Mouse (Mus musculus): Measurements from ENCODE around the gene Upk3b. TPM values are rescaled to one million over a fixed set of nuclear protein-coding genes. Genes with fewer than 3 reads are reported as not detected.

Gene Upk3b
- not detected for total RNA-seq (2023)

DNA sequence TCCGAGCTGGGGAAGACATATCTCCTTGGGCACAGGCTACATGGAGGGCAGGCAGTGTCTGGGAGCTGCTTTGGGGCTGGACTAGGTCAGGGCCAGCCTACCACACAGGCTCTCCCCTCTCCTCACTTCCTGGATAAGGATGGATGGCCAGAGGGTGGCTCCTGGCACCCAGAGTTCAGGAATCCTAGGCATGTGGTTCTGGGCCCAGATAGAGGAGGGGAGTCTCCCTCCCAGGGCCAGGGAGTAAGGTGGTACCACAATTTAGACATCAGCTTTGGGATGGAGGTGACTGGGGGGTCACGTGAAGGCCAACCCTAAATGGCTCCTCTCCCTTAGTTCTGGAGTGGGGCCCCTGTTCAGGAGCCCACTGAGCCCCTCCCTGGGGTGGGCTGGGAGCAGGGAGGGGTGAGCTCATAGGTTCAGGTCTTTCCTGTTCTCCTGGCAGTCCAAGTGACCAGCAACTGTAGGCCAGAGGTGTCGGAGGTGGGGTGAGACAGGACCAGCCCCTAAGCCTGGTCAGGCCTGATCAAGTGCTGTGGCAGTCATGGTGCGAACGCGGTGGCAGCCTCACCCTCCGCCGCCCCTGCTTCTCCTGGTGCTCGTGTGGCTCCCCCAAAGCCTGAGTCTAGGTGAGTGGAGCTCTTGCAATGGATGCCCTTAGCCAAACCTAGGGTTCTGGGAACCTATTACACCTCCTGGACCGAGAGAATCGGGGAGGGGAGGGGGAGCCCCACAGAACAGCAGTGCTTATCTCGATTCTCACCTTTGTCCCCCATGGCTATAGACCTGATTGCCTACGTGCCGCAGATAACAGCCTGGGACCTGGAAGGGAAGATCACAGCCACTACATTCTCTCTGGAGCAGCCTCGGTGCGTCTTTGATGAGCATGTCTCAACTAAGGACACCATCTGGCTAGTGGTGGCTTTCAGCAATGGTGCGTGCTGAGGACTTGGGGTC, at the start of gene Upk3b:
Gene Upk3b (plus strand): TSS at position 239 of the 957 bp plus-strand sequence.

DNA sequence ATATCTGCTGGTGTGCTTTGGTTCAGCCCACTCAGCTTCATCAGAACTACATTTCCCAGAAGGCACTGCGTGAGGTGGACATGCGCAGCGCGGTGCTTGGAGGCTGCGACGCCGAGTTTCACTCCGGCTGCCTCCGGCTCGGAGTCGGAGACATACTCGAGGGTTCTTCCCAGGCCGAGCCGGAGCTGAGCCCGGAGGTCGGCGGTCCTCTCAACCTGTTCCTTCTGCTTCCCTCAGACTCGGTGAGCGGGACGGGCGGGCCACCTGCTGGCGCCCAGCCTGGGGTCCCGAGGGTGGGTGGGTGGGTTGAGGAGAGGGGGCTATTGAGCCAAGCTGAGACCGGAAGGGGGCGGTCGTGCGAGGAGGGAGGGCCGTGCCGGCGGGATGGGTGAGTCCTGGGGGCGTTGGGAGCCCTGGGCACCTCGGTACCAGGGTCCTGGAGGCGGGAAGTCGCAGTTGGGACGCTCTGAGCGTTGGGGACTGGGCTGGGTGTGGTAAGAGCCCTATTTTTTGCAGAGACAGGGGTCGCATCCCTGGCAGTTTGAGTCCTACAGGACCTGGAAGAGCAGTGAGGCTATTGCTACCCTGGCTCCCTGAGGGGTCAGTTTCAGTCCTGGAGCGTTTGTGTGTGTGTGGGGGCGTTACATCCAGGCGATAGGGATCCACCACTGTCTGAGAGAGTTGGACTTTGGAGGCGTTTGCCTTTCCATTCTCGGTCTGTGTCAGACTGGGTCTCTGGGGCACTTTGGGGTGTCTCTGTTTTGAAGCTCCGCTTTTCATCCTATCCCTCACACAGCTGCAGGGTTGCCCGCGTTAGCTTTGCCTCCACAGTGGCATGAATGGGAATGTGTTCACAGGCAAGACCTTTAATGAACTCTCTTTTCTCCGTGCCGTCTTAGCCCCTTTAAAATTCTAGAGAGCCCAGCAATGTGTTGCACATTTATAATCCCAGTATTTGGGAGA, 43.3 kb upstream of the Upk3b start, which contains the start of gene Dtx2:
Gene Dtx2 (plus strand): TSS at position 76 of the 963 bp plus-strand sequence.

DNA sequence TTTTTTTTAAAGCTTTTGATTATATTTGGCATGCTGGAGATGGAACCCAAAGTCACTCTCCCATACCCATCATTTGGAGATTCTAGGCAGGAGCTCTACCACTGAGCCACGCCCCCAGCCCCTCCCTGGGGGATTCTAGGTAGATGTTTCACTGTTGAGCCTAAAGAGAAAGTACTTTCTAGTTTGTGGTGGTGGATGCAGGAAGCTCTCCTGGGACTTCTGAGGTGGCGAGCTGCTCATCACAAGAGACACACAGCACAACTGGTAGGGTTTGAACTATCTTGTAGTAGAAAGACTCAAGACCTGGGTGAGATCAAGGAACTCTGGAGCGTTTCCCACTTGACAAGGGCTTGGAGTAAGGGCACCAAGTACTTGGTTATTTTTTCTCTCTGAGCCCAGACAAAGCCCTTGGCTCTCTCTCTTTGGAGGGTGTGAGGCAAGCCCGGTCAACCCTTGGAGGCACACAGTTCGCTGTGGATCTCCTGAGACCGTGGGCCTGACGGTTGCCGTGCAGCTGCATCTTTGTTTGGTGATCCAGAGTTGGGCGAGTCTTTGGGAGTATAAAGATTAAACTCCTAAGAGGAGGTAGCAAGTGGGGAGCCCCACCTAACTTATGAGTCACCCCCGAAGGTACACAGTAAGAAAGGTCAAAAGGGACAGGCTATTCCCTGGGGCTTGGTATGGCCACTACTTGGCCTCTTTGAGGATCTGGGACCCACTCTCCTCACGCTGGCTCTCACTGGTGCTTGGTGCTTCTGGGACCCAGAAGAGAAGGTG, 16.2 kb downstream of the Upk3b start, which contains the start of gene Upk3bl:
Gene Upk3bl (plus strand): TSS at position 192 of the 777 bp plus-strand sequence.

DNA sequence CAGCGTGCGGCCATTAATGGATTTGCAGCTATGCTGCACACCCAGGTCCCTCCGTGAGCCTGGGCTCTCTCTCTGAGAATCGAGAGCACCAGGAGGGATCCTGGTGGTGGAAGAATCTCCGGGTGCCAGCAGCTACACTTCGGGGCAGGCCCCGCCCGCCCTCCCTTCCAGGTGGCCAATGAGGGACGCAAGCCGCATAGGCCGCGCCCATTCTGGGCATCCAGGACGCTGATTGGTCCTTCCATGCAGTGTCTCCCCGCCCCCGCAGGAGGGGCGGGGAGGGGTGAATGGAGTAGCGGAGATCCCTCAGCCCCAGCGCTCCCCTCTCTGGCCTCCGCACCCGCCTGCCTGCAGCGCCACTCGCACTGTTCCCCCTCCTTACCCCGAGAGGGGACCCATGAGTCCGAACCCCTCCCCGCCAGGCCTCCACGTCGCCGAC, 45.4 kb downstream of the Upk3b start, which contains the start of gene Rasa4:
Gene Rasa4 (plus strand): TSS at position 248 of the 439 bp plus-strand sequence.

Other genes with a start within 250 kb of the Upk3b start
- gene Srrm3, start 231.6 kb upstream of the Upk3b start, total RNA-seq (2023): not detected
- 0.67 TPM for gene Hspb1, start 150.6 kb upstream of the Upk3b start, total RNA-seq (2023)
- 54.6 TPM for gene Ywhag, start 103.9 kb upstream of the Upk3b start, total RNA-seq (2023)
- gene Ssc4d, start 64.0 kb upstream of the Upk3b start, total RNA-seq (2023): not detected
- gene Zp3, start 58.4 kb upstream of the Upk3b start, total RNA-seq (2023): not detected
- 30.5 TPM for gene Dtx2, start 43.7 kb upstream of the Upk3b start, total RNA-seq (2023)
- not detected for gene Upk3bl, start 16.0 kb downstream of the Upk3b start, total RNA-seq (2023)
- gene Rasa4, start 45.4 kb downstream of the Upk3b start, total RNA-seq (2023): 8.0 TPM
- gene Polr2j, start 78.1 kb downstream of the Upk3b start, total RNA-seq (2023): 44.6 TPM
- gene Lrwd1, start 97.6 kb downstream of the Upk3b start, total RNA-seq (2023): 41.4 TPM
- gene Alkbh4, start 97.7 kb downstream of the Upk3b start, total RNA-seq (2023): 24.5 TPM
- 168 TPM for gene Orai2, start 132.2 kb downstream of the Upk3b start, total RNA-seq (2023)
- gene Prkrip1, start 160.5 kb downstream of the Upk3b start, total RNA-seq (2023): 29.5 TPM
- 2.2 TPM for gene Sh2b2, start 208.1 kb downstream of the Upk3b start, total RNA-seq (2023)

Data from CD4-positive naive resting alpha-beta T cell, adult 76 days (primary cell).